Mouse (Mus musculus) liver, postnatal 0 days (tissue): ENCODE data around the gene Lnpep. TPM values are rescaled to one million over a fixed set of nuclear protein-coding genes. Genes with fewer than 3 reads are reported as not detected.

Experiments used
- ATAC-seq: fragments of 200-750 bp; cut with Nextera tagmentation; 2 replicates; pipeline ENCODE4 v1.8.0; 2017; ENCODE audit warnings: mild to moderate bottlenecking, moderate library complexity
- DNase-seq: peaks from one replicate; pipeline ENCODE4 v3.0.0-alpha.2; 2016
- H3K27ac ChIP-seq: fragments of 300-500 bp; sonication (generic); 2 replicates; pipeline ENCODE4 v1.5.1; 2014; ENCODE audit warnings: antibody characterized with exemption, moderate library complexity, mild to moderate bottlenecking, low read depth
- H3K27me3 ChIP-seq: fragments of 300-500 bp; sonication (generic); 2 replicates; pipeline ENCODE4 v1.6.1; 2014; ENCODE audit warnings: low read length, control low read depth, mixed read lengths; ENCODE audit not compliant: insufficient read depth
- H3K36me3 ChIP-seq: fragments of 300-500 bp; sonication (generic); replicated peaks from 2 replicates; pipeline ENCODE4 v1.6.1; 2014; ENCODE audit warnings: mild to moderate bottlenecking, control low read depth, low read length, moderate library complexity, mixed read lengths; ENCODE audit not compliant: insufficient read depth
- H3K4me1 ChIP-seq: fragments of 300-500 bp; sonication (generic); 2 replicates; pipeline ENCODE4 v1.6.1; 2014; ENCODE audit warnings: antibody characterized with exemption, mild to moderate bottlenecking, control low read depth; ENCODE audit not compliant: insufficient read depth
- H3K4me2 ChIP-seq: fragments of 300-500 bp; sonication (generic); 2 replicates; pipeline ENCODE4 v1.6.1; 2014; ENCODE audit warnings: low read depth, mild to moderate bottlenecking, low read length, moderate library complexity, mixed read lengths
- H3K4me3 ChIP-seq: fragments of 300-500 bp; sonication (generic); 2 replicates; pipeline ENCODE4 v1.5.1; 2014; ENCODE audit warnings: low read depth, low read length
- H3K9ac ChIP-seq: fragments of 300-500 bp; sonication (generic); replicated peaks from 2 replicates; pipeline ENCODE4 v1.6.1; 2014; ENCODE audit warnings: mild to moderate bottlenecking, moderate library complexity
- H3K9me3 ChIP-seq: fragments of 300-500 bp; sonication (generic); 2 replicates; pipeline ENCODE4 v1.6.1; 2016; ENCODE audit warnings: mild to moderate bottlenecking, control low read depth, low read length, mixed read lengths
- CTCF ChIP-seq: sonication (generic); IDR thresholded peaks from 2 replicates; pipeline ENCODE4 v1.5.1; 2016; ENCODE audit warnings: antibody characterized with exemption, low read depth
- EP300 ChIP-seq: IDR thresholded peaks from 2 replicates; pipeline ENCODE4 v1.6.1; 2016; ENCODE audit warnings: antibody characterized with exemption, low read depth, mild to moderate bottlenecking
- WGBS: fragments of 180-500 bp; shearing (Covaris S2); extraction: QIAGEN DNeasy Blood & Tissue Kit; methylation state at CpG from one replicate; pipeline ENCODE4 v1.1.7; 2014; ENCODE audit not compliant: insufficient replicate concordance; 5-methylcytosine and 5-hydroxymethylcytosine counted together
- polyA plus RNA-seq: library from polyadenylated mRNA; unstranded; fragments of >200 nt; fragmentation: Nextera tagmentation; extraction: Ambion mirVana; gene quantifications from 2 replicates; pipeline ENCODE4 v1.2.1, GENCODE M21; 2015

Lnpep gene
- polyA plus RNA-seq, 1 experiment from 2014 or later = 3.1 TPM

- H3K9ac ChIP-seq = no peak overlapping the region
- no peaks in the 10 kb centered on the region for H3K4me1 ChIP-seq
- no peaks in the 10 kb centered on the region for H3K27me3 ChIP-seq
- no peaks in the 10 kb centered on the region for H3K9me3 ChIP-seq
- no peak overlapping the region for H3K27ac ChIP-seq
- no peak overlapping the region for H3K4me2 ChIP-seq
- H3K4me3 ChIP-seq = no peak overlapping the region
- ATAC-seq (no peak), DNase-seq (no peak)
- TF ChIP-seq EP300 (no peak), CTCF (no peak)
- 58% methylated on average over 7 of the region's 7 CpGs for WGBS
- no peaks in the 10 kb centered on the region for H3K36me3 ChIP-seq
Observed at GRCm38 (mm10) chr17:17491622-17492001, 133.2 kb downstream of the Lnpep start.

- Histone ChIP-seq H3K27me3 (no peaks in the 10 kb centered on the region), H3K27ac (no peak overlapping the region), H3K4me1 (no peaks in the 10 kb centered on the region), H3K4me3 (no peak overlapping the region), H3K4me2 (no peak overlapping the region), H3K36me3 (no peaks in the 10 kb centered on the region), H3K9ac (no peak overlapping the region), H3K9me3 (no peaks in the 10 kb centered on the region)
- 63% methylated on average over 13 of the region's 15 CpGs for WGBS
- DNase-seq (no peak), ATAC-seq (no peak)
- TF ChIP-seq CTCF (no peak), EP300 (no peak)
Observed at GRCm38 (mm10) chr17:17490820-17491621, 133.8 kb downstream of the Lnpep start.

GRCm38 (mm10) chr17:17485789-17486188 is 139.1 kb downstream of the Lnpep start:
- TF ChIP-seq CTCF = no peak
- no peak for TF ChIP-seq EP300
- H3K27me3 ChIP-seq = no peaks in the 10 kb centered on the region
- H3K4me3 ChIP-seq = no peak overlapping the region
- no peak overlapping the region for H3K27ac ChIP-seq
- WGBS = 74% methylated on average over 2 of the region's 2 CpGs
- no peak overlapping the region for H3K4me2 ChIP-seq
- DNase-seq (no peak), ATAC-seq (no peak)
- no peak overlapping the region for H3K9ac ChIP-seq
- H3K36me3 ChIP-seq = no peaks in the 10 kb centered on the region
- H3K4me1 ChIP-seq = no peaks in the 10 kb centered on the region
- no peaks in the 10 kb centered on the region for H3K9me3 ChIP-seq

Other genes starting within 250 kb of the Lnpep start
- gene Lix1, start 222.4 kb downstream of the Lnpep start, polyA plus RNA-seq = 0.14 and 0.25 TPM in 2 replicates
- gene Vmn2r90, start 78.7 kb upstream of the Lnpep start, polyA plus RNA-seq = not detected in 2 replicates
- 2.1 and 3.1 TPM in 2 replicates for gene Spaca6, start 202.1 kb upstream of the Lnpep start, polyA plus RNA-seq
- gene Has1, start 230.2 kb upstream of the Lnpep start, polyA plus RNA-seq = 0.08 and 0.09 TPM in 2 replicates